Mouse (Mus musculus) spleen, embryonic (tissue): ENCODE results near the gene Mrm1.

Experiments
- CTCF ChIA-PET: fragments of 350-600 bp; sonication (Branson Sonifier 250); formaldehyde crosslinking; loops from one replicate; lab custom pipeline; 2022; lab: Charles Lee

Mrm1 gene

GRCm38 (mm10) chr11:84818961-84819692 is at the start of gene Mrm1:
Gene Mrm1 (minus strand): TSS chr11:84819515.
- CTCF ChIA-PET: no interaction called here

- CTCF ChIA-PET: no interaction called here
Measured at GRCm38 (mm10) chr11:84868786-84869259, 49.5 kb upstream of the Mrm1 start.

- CTCF ChIA-PET: no interaction called here
Measured at GRCm38 (mm10) chr11:84867586-84867985, 48.3 kb upstream of the Mrm1 start.

DNA sequence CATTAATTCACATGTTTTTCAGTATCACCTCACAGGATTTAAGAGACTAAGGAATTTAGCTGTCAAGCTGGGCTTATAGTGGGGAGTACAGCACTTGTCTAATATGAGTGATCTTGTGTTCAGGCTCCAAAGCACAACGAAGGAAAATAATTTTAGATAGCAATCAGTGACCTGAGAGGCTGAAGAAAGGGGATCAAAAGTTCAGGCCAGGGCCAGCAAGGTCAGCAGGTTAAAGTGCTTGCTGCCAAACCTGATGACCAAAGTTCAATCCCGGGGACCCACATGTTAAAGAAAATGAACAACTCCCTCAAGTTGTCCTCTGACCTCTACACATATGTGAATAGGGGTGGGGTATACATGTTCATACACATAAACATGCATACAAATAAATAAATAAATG is 46.0 kb upstream of the Mrm1 start:
- CTCF ChIA-PET: no interaction called here

GRCm38 (mm10) chr11:84855285-84855684 is 36.0 kb upstream of the Mrm1 start:
- CTCF ChIA-PET: no interaction called here

GRCm38 (mm10) chr11:84847475-84848090 is 28.3 kb upstream of the Mrm1 start:
- CTCF ChIA-PET: no interaction called here

DNA sequence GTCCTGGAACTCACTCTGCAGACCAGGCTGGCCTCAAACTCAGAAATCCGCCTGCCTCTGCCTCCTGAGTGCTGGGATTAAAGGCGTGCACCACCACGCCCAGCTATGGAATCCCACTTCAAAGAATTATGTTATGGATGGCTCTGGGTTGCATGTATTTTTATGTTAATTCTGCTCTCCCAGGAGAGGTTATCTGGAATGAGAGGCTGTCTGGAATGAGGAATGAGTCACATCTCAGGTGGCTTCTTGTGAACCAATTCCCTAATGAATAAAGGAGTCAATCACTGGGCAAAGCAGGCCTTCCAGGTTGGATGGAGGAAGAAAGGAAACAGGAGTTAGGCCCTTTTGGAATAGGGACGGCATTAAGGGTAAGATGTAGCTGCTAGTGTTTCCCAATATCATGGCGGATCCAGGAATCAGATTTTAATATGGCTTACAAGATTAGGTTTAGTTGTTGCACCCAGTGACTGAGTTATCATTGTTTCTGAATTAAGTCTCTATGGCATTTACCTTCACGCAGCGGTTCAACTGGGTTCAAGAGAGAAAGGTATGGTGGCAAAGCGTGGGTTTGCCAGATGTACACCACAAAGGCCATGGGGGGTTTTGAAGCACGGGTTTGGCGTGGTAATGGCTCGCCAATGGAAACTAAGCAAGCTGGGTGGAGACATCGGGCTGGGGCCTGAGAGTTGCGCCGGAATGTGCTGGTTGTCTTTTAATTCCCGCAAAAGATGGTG is 27.6 kb upstream of the Mrm1 start:
- CTCF ChIA-PET: no interaction called here

GRCm38 (mm10) chr11:84839330-84839729 is 20.0 kb upstream of the Mrm1 start:
- CTCF ChIA-PET: no interaction called here

GRCm38 (mm10) chr11:84829495-84829894 is 10.2 kb upstream of the Mrm1 start:
- CTCF ChIA-PET: interaction anchor here (1.7 kb wide), 1 partner anchor 14 kb away, joined by 4 read pairs; no protein-coding TSS in a partner anchor

DNA sequence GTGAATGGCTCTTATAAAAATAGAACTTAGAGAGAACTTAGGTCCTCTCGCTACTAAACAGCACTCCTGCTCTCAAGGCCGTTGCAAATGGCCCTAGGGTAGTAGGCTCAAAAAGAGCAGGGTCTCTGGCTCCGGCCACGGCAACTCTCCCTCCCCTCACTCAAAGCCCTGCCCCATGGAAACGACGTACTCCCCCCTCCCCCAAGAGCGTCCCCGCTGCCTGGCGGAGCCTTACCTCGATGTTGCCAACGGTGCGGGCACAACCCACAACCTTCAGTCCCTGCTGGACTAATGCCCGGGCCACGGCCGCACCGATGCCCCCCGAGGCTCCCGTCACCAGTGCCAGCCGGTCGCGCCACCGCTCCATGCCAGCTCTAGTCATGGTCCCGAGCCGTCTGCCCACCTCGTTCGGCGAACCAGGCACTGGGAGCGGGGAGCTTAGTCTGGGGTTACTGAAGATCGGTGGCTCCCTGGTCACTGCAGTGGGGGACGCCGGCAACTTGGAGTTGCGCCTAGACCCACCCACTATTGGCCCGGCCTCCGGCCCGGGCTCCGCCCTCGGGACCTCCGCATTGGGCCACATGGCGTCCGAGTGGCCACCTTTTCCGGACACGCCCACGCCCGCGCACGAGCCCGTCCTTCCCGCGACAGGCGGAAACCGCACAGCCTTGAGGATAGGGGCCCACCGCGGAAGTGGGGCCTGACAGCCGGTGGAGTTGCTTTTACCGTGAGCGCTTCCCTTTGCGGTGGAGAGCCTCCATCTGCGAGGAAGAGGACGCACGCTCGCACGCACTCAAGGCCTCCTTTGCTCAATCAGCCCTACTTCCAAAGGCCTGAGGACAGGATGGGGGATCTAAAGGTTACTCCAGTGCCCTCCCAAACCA is 9.4 kb upstream of the Mrm1 start, which contains the start of gene Dhrs11:
TSS of gene Dhrs11 (minus strand) at position 479 of the 884 bp plus-strand sequence.
- CTCF ChIA-PET: interaction anchor here (0.6 to 1.7 kb wide), 4 partner anchors 14 to 1431 kb away, joined by 4 to 6 read pairs (median 4); no protein-coding TSS in a partner anchor

DNA sequence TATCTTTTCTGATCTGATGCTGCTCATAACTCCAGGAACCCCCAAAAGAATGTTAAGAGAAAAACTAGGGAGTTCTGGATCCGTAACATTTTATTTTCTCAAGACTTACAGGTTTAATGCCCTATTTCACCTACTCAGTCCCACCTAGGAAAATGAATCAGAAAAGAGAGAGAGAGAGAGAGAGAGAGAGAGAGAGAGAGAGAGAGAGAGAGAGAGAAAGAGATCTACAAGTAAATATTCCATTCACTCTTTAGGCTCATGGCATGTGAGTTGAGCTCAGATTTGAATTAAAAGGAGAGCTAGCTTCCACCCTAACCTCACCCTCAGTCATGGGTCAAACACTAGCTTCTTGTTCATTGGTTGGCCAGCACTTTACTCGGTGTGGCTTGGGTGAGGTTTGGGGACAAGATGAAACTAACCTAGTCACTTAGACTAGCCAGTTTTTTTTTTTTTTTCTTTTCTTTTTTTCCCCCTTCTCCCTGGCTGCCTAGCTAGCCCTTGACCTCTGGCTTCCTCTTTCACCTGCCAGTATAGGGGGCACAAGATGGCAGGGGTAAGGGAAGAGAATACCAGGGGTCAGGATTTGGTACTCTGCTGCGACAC is 8.7 kb upstream of the Mrm1 start:
- CTCF ChIA-PET: interaction anchor here (0.6 to 1.7 kb wide), 4 partner anchors 13 to 1430 kb away, joined by 4 to 6 read pairs (median 4); no protein-coding TSS in a partner anchor

GRCm38 (mm10) chr11:84827492-84827891 is 8.2 kb upstream of the Mrm1 start:
- CTCF ChIA-PET: no interaction called here

GRCm38 (mm10) chr11:84826185-84826584 is 6.9 kb upstream of the Mrm1 start:
- CTCF ChIA-PET: interaction anchor here (0.6 kb wide), 1 partner anchor 602 kb away, joined by 3 read pairs; no protein-coding TSS in a partner anchor

- CTCF ChIA-PET: no interaction called here
Measured at GRCm38 (mm10) chr11:84825261-84825807, 6.0 kb upstream of the Mrm1 start.

GRCm38 (mm10) chr11:84823484-84823897 is 4.2 kb upstream of the Mrm1 start:
- CTCF ChIA-PET: no interaction called here

DNA sequence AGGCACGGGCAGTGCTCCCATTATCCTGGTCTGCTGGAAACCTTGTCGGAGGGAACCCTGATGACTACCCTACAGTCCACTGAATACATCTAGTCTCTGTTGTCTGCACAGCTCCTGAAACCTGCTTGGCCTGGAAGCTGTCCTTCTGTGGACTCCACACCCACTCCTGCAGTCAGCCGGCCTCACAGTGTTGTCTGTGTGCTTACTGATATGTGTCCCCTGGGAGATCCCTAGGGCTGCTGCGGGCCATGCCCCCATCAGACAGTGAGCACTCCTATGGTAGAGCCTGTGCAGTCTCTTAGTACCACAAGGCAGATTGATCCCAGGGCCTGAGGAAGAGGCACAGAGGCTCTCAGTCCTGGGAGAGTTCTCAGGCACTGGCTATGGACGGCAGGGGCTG is 3.2 kb upstream of the Mrm1 start:
- CTCF ChIA-PET: no interaction called here

DNA sequence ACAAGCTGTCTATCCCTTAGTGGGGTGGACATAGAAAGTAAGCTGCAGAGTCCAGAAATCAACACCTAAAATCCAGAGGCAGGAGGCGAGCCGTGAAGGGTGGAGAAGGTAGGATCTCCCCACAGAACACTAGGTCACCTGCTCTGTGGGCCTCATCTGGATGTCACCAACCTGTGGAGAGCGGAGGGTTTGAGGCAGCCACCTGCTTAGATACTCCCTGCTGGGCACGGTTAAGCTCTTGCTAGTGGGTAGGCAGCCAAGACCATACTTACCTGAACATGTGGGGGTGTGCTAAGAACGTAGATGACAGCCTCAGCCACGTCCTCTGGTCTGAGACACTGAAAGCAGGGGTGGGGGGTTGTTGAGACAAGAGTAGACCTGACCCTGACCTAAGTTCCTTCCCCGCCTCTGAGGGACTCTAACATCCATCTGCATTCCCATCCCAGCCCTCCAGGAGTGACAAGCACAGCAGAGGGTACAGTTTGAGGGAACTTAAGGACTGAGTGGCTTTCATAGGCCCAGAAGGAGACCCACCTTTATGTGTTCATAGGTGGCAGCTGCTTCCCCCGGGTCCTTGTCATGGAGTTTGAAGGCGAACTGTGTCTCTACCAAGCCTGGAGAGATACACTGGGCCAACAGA is 1.9 kb upstream of the Mrm1 start:
- CTCF ChIA-PET: no interaction called here

- CTCF ChIA-PET: interaction anchor here (0.7 kb wide), 1 partner anchor 1025 kb away, joined by 5 read pairs; no protein-coding TSS in a partner anchor
Measured at GRCm38 (mm10) chr11:84818085-84818960, 992 bp downstream of the Mrm1 start.

- CTCF ChIA-PET: no interaction called here
Measured at GRCm38 (mm10) chr11:84817362-84817761, 2.0 kb downstream of the Mrm1 start.
